Mouse (Mus musculus) 3T3-L1 (cell line): ENCODE results near the gene Eef1akmt2.
A peak's percentile ranks its signal among the peaks of the same experiment; 100 is the strongest.

Source experiments
- DNase-seq: peaks from one replicate; pipeline ENCODE4 v3.0.0-alpha.2; 2015; ENCODE audit warnings: low read depth, low spot score

Eef1akmt2 gene

GRCm38 (mm10) chr7:132866316-132866715 is 13.8 kb upstream of the Eef1akmt2 start:
- DNase-seq: no peak

- peak; percentile 88 for DNase-seq
Observed at GRCm38 (mm10) chr7:132859042-132859958, 6.8 kb upstream of the Eef1akmt2 start, which contains the start of gene Abraxas2. Abraxas2 (plus strand) TSS chr7:132859225.

- peak; percentile 42 for DNase-seq
Observed at GRCm38 (mm10) chr7:132858043-132858608, 5.7 kb upstream of the Eef1akmt2 start.

- DNase-seq: no peak
Observed at GRCm38 (mm10) chr7:132856083-132856482, 3.6 kb upstream of the Eef1akmt2 start.

DNA sequence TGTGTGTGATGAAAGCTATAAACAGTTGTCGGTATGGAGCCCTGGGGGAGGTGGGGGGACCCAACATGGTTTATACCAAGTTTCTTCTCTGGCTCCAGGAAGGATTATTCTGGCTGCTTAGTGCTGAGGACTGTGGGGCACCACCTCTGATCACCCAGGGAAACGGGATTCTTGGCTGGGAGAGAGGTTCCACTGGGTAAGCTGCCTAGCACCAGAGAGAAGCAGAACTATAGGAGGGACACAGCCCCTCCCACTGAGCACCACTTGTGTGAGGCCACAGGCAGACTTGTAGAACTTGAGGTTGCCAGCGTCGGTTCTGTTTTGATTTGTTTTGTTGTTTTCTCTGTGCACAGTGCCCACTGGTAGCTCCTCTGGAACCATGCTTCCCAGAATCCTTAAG is 1.5 kb upstream of the Eef1akmt2 start:
- DNase-seq: no peak

GRCm38 (mm10) chr7:132853361-132853760 is 888 bp upstream of the Eef1akmt2 start:
- no peak for DNase-seq

DNA sequence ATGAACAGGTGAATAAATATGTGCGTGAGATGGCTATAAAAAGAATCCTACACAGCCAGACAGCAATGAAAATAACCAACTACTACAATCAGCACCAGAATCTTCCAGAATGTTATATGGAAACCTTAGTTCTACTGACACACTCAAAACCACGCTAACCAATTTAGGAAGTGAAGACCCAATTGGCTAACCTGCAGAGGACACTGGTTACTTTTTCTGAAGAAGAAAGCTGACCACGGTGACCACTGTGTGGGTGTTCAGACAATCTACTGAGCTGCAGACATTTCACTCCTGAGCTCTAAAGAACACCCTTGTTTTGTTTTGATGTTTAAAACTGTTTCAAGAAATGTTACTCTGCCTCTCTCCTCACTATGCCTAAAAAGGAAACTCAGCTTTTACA is 9.3 kb downstream of the Eef1akmt2 start:
- no peak for DNase-seq

DNA sequence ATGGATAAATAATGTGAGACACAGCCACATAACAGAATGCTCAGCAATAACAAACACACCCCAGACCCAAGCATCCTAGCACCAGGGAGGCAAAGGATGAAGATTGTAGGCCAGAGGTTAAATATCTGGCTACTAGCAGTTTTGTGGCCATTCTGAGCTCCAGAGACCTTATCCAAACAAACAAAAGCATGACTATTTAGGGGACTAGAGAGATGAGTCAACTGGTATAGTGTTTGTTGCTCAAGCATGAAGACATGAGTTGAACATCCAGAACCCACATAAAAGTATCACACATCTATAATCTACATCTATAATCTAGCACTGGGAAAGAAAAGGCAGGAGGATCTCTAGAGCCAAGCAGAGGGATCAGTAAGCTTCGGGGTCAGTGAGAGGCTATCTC is 10.0 kb downstream of the Eef1akmt2 start:
- peak; percentile 48 for DNase-seq

GRCm38 (mm10) chr7:132841287-132841686 is 11.2 kb downstream of the Eef1akmt2 start:
- DNase-seq: peak; percentile 44

DNA sequence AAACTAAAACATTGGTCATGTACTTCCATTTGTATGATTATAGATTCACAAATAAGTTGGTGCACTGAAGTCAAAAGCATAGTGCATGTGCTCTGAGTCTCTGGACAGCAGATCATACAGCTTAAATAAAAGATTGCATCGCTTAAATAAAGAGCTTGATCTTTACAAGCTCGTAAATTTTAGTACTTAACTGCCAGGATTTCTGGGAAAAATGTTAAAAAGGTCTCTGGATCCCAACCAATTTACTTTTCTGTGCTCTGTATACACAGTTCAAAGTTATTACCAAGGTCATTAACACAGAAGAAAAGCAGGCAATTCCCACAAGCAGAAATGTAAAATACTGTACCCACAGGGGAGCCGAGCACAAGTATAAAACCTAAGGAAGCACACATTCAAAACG is 21.5 kb downstream of the Eef1akmt2 start:
- no peak for DNase-seq

DNA sequence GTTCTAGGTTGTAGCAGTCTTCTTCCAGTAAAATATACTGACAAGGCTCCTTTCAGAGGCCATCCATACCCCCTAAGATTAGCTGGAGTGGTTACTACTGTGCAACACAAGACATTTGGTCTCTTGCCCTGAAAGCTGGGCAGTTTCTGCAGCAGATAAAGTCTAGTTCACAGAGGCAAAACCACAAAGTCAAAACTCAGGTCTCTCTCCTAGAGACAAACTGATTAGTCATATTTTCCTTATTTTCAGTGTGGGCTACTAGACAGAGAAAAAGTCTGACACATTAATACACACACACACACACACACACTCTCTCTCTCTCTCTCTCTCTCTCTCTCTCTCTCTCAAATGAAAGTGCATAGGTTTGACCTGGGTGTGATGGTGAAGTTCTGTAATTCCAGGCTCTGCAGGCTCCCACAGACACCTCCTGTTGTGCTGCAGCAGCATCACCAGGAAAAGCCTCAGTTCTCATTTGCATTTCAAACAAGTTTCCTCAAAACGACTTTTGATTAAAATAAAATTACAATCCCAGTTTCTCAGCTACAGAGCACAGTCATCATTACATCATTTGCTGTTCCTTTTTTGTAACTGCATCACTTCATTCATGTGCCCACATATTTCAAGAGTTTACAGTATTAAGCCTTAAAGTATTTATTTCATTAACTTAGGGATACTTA is 28.0 kb downstream of the Eef1akmt2 start:
- DNase-seq: peak; percentile 77

DNA sequence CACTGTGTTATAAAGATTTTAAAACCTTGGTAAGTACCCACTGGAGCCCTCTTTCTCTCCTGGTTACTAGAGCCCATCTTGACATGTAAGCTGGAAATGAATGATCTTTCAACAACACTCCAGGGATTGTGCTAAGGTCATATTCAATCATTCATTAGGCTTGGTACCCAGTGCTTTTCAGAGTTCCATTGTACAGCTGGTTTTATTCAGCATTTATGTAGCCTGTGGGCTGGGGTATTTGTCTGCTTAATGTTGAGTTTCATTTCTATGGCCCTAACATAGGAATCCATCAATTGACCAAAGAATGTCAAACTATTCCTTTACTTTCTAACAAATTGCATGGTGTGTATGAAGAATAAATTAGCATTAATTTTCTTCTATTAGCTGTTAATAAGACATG is 28.6 kb downstream of the Eef1akmt2 start:
- no peak for DNase-seq

- DNase-seq: no peak
Observed at GRCm38 (mm10) chr7:132820692-132821091, 31.8 kb downstream of the Eef1akmt2 start.

GRCm38 (mm10) chr7:132817056-132817455 is 35.4 kb downstream of the Eef1akmt2 start:
- no peak for DNase-seq

GRCm38 (mm10) chr7:132816528-132816927 is 35.9 kb downstream of the Eef1akmt2 start:
- DNase-seq: no peak

DNA sequence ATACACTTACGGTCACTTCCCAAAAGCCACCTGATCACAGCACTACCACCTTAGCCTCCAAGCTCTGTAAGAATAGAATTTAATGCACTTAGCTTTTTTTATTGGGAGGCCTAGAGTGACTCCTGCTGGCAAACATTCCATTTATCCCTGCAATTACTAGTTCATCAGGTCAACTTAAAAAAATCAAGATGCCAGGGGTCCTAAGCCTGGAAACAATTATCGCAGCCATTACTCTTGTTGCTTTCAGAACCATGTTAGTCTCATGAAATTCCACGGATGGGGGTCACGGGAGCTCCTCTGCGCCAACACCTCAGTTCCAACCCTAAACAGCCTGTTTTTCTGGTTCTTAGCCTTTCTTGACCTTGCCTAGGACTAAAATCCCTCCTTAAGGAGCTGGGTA is 37.4 kb downstream of the Eef1akmt2 start:
- DNase-seq: peak; percentile 34

DNA sequence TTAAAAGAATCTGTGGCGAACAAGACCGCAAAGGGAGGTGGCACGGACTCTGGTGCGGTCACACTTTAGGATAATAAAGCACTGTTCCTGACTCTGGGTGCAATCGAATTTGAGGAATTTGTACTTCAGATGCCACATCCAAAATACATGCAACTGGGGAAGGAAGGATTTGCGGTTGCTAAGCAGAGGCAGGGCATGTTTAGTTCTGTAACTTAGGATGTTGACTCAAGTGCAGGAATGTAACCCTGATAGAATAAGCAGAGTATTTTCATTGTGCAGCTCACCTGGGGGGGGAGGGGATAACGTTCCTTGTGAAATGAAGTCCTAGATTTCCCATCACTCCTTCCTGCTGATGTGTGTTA is 38.4 kb downstream of the Eef1akmt2 start:
- peak; percentile 42 for DNase-seq

GRCm38 (mm10) chr7:132813416-132814088 is 38.9 kb downstream of the Eef1akmt2 start, which contains the start of gene Fam53b:
Fam53b (minus strand) TSS chr7:132813886.
- peak; percentile 31 for DNase-seq

DNA sequence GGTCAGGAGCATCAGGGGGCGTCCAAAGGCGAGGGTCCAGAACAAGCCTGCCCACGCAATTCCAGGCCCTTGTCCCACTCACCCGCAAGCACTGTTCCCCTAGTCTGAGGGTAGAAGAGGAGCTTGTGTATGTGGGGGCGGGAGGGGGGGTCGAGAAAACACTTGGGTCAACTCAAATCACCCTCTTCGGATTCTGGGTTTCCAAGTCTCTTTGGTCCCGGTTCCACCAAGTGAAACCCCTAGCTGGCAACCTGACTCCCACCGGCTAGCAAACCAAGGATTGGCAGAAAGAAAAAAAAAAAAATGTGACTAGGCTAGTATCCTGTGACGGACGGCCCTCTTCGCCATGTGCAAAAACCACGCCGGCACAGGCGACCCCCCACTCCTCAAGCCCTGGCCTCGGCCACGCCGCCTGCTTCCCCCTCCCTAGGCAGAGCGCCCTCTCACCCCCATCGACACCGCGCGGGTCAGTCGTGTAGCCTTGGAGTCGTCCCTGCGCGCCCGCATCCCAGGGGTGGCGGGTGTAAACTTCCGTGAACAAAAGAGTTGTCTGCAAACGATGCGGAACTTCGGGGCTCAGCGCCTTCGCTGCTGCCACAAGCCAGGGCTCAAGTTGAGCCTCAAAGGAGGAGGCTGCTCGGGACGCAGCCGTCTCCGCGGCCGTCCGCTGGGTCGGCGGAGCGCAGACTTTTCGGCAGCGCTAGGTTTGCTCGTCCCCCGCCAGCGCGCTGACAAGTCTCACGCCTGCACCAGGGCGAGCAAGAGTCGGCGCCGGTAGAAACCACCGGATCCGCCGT is 39.7 kb downstream of the Eef1akmt2 start:
- DNase-seq: peak; percentile 41

DNA sequence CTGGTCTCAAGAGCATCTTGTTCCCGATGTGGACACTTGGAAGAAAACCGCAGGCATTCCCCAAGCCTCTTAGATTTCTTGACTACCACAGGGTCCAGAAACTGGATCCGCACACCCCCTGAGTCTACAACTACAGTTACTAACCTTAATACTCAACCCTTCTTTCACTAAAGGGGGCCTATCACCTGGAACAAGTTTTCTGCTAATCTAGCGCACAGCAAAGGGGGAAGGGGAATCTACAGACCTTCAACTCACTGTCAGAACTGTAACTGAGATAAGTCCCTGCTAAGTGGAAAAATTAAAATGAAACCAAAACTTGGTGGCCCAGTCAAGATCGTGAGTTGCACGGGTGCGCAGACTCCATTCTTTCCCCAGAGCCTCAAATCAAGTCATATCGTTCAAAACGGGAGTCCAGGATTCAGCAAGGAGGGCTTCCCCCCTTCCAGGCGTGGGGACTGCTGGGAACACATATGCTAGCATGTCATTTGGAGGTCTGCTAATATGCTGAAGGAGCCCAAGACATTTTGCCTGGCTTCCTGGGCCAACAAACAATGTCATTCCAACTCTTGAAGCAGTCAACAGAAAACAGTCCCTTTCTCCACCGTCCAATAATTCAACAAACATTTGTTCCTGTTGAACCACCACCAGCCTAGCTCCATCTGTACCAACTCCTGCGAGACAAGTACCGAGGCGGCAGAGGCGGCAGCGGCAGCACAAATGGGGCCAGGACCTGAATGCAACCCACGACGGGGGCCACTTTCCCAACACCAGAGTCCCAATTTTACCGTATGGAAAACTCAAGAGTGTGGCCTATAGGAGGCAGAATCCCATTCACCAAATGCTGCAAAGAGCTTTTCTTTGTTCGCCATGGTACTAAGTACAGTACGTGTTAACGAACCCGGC is 40.5 kb downstream of the Eef1akmt2 start:
- peak; percentile 34 for DNase-seq
